Mouse (Mus musculus): Measurements from ENCODE around the gene Sh3bgrl2.
A peak's percentile ranks its signal among the peaks of the same experiment; 100 is the strongest.

The Sh3bgrl2 gene

GRCm38 (mm10) chr9:83635997-83636396 is 87.9 kb downstream of the Sh3bgrl2 start:
- no peak for DNase-seq

- no peak for DNase-seq
These were observed 95.0 kb downstream of the Sh3bgrl2 start for GRCm38 (mm10) chr9:83643139-83643538.

- DNase-seq = no peak
These were observed 95.7 kb downstream of the Sh3bgrl2 start for GRCm38 (mm10) chr9:83643833-83644232.

- DNase-seq = no peak
These were observed 98.1 kb downstream of the Sh3bgrl2 start for GRCm38 (mm10) chr9:83646215-83646614.

- DNase-seq = no peak
These were observed 98.6 kb downstream of the Sh3bgrl2 start for GRCm38 (mm10) chr9:83646691-83647090.

- DNase-seq = no peak
These were observed 100.0 kb downstream of the Sh3bgrl2 start for GRCm38 (mm10) chr9:83647919-83648705.

- no peak for DNase-seq
These were observed 100.6 kb downstream of the Sh3bgrl2 start for GRCm38 (mm10) chr9:83648733-83649132.

GRCm38 (mm10) chr9:83652015-83652414 is 103.9 kb downstream of the Sh3bgrl2 start:
- no peak for DNase-seq

GRCm38 (mm10) chr9:83652590-83653172 is 104.6 kb downstream of the Sh3bgrl2 start:
- peak; percentile 59 to 63 for DNase-seq

- DNase-seq = no peak
These were observed 106.5 kb downstream of the Sh3bgrl2 start for GRCm38 (mm10) chr9:83654601-83655000.

- no peak for DNase-seq
These were observed 109.0 kb downstream of the Sh3bgrl2 start for GRCm38 (mm10) chr9:83656960-83657651.

- no peak for DNase-seq
These were observed 109.5 kb downstream of the Sh3bgrl2 start for GRCm38 (mm10) chr9:83657652-83658002.

- peak; percentile 23 to 26 for DNase-seq
These were observed 111.0 kb downstream of the Sh3bgrl2 start for GRCm38 (mm10) chr9:83659081-83659480.

- DNase-seq = no peak
These were observed 113.7 kb downstream of the Sh3bgrl2 start for GRCm38 (mm10) chr9:83661811-83662210.

GRCm38 (mm10) chr9:83663981-83664897 is 116.1 kb downstream of the Sh3bgrl2 start:
- peak in 1 of 2 experiments; percentile 16 for DNase-seq

- no peak for DNase-seq
These were observed 116.8 kb downstream of the Sh3bgrl2 start for GRCm38 (mm10) chr9:83664951-83665350.

GRCm38 (mm10) chr9:83667031-83667430 is 118.9 kb downstream of the Sh3bgrl2 start:
- DNase-seq = peak in 1 of 2 experiments; percentile 24

GRCm38 (mm10) chr9:83679626-83680025 is 131.5 kb downstream of the Sh3bgrl2 start:
- DNase-seq = no peak

GRCm38 (mm10) chr9:83681661-83682655 is 133.8 kb downstream of the Sh3bgrl2 start:
- DNase-seq = peak; percentile 44 to 55

- no peak for DNase-seq
These were observed 138.5 kb downstream of the Sh3bgrl2 start for GRCm38 (mm10) chr9:83686511-83687100.

- DNase-seq = no peak
These were observed 139.8 kb downstream of the Sh3bgrl2 start for GRCm38 (mm10) chr9:83687904-83688303.
